Mouse (Mus musculus) bone marrow macrophage, adult 2 months (primary cell): ENCODE measurements around the gene Zdhhc14.

Source experiments
- CTCF ChIP-seq: IDR thresholded peaks from 2 replicates; pipeline ENCODE4 v1.5.1; 2012; ENCODE audit warnings: low read depth, mild to moderate bottlenecking, low read length, moderate library complexity
- POLR2A ChIP-seq: IDR thresholded peaks from 2 replicates; pipeline ENCODE4 v1.6.1; 2012; ENCODE audit warnings: mild to moderate bottlenecking, low read depth, low read length, borderline replicate concordance

- TF ChIP-seq CTCF (no peak), POLR2A (no peak)
These were observed 2.5 kb downstream of the Zdhhc14 start for GRCm38 (mm10) chr17:5494832-5495231.
